Mouse (Mus musculus) thymus, adult 2 months (tissue): ENCODE measurements around the gene Trpv5.

Source experiments
- CTCF ChIP-seq: fragments of 200-500 bp; IDR thresholded peaks from 2 replicates; pipeline ENCODE4 v1.5.1; 2012; ENCODE audit warnings: mild to moderate bottlenecking, control low read depth, low read length, moderate library complexity, borderline replicate concordance; ENCODE audit not compliant: control insufficient read depth, poor library complexity, insufficient read depth; ENCODE audit errors: extremely low read depth
- POLR2A ChIP-seq: fragments of 200-500 bp; IDR thresholded peaks from 2 replicates; pipeline ENCODE4 v1.6.1; 2012; ENCODE audit warnings: mild to moderate bottlenecking, low read length, control low read depth, moderate library complexity; ENCODE audit not compliant: control insufficient read depth, poor library complexity, insufficient read depth; ENCODE audit errors: extremely low read depth

- TF ChIP-seq CTCF = no peak
- no peak for TF ChIP-seq POLR2A
These were observed 37.8 kb downstream of the Trpv5 start for GRCm38 (mm10) chr6:41642765-41643164.
